Mouse (Mus musculus) brain, embryonic 14.5 days (tissue): ENCODE measurements around the gene Arhgap9.

Experiments used
- CTCF ChIP-seq: fragments of 200-500 bp; IDR thresholded peaks from 2 replicates; pipeline ENCODE4 v1.5.1; 2012; ENCODE audit warnings: inconsistent platforms, mild to moderate bottlenecking, moderate library complexity, borderline replicate concordance; ENCODE audit not compliant: insufficient read depth, insufficient read length; ENCODE audit errors: extremely low read depth
- POLR2A ChIP-seq: fragments of 200-500 bp; IDR thresholded peaks from 2 replicates; pipeline ENCODE4 v1.6.1; 2012; ENCODE audit warnings: mild to moderate bottlenecking, inconsistent platforms, borderline replicate concordance; ENCODE audit not compliant: poor library complexity, insufficient read depth, insufficient read length, severe bottlenecking; ENCODE audit errors: extremely low read depth

DNA sequence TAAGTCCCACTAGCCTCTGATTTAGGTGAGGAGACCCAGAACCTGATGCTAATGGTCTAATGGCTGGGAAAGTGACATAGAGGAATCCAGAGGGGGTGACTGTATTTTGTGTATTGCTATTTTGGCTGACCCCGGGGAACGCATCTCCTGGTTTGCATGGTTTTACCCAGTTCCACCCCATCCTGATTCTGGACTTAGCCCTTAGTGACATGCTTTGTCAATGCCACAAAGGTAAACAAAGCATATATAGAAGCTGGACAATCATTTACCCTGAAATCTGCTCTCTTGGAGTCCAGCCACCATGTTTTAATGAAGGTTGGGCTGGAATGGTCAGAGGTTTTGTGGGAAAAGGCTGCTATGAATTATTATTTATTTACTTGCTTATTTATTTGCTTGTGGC, 46.5 kb downstream of the Arhgap9 start:
- TF ChIP-seq CTCF (no peak), POLR2A (no peak)
